Mouse (Mus musculus): Measurements from ENCODE around the gene Tinag.
"Not testable (repeated sequence)": the region's sequence is repeated elsewhere in the genome, so short reads cannot be mapped to it uniquely, and the experiment has no call there.

Gene Tinag

DNA sequence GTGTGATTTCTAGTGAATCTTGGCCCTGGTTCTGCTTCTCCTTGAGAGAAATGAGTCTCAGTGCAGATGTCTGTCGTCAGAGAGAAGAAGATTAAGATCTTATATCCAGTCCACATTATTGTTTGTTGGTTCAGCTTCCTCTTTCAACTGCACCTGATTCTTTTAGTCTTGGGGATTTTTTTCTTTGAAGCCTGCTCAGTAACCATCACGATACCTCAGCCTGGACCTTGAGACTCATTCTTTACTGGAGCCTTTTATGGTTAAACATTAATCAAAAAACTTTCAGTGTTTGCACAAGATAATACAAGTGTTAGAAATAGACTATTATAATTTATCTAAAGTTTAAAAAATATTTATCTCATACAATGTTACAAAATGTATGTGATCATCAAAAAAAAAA, at the start of gene Tinag:
Gene Tinag (minus strand): TSS at position 210 of the 400 bp plus-strand sequence.
- DNase-seq (ENCODE audit: low read depth, low spot score), result no peak

DNA sequence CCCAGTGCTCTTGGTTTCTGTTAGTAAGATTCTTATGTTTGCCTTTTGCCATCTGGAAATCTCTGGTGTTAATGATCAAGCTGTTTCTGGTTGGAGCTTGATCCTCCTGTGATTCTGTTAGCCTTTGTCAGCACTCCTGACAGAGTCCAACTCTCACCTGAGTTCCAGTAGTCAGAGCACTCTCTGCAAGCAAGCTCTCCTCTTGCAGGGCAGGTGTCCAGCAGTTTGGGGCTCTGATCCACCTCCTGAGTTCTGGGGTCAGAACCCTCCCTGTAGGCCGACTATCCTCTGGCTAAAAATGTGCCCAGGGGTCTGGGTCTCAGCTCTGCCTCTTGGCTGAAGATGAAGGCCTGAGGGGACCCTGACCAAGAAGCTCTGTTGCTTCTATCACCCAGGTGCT, 37.6 kb upstream of the Tinag start:
- not testable (repeated sequence) for DNase-seq (ENCODE audit: low read depth, low spot score)

- no peak for DNase-seq (ENCODE audit: low read depth, low spot score)
Measured at GRCm38 (mm10) chr9:77071676-77072075, 26.1 kb upstream of the Tinag start.

- DNase-seq (ENCODE audit: low read depth, low spot score), result no peak
Measured at GRCm38 (mm10) chr9:77056611-77057010, 11.0 kb upstream of the Tinag start.

DNA sequence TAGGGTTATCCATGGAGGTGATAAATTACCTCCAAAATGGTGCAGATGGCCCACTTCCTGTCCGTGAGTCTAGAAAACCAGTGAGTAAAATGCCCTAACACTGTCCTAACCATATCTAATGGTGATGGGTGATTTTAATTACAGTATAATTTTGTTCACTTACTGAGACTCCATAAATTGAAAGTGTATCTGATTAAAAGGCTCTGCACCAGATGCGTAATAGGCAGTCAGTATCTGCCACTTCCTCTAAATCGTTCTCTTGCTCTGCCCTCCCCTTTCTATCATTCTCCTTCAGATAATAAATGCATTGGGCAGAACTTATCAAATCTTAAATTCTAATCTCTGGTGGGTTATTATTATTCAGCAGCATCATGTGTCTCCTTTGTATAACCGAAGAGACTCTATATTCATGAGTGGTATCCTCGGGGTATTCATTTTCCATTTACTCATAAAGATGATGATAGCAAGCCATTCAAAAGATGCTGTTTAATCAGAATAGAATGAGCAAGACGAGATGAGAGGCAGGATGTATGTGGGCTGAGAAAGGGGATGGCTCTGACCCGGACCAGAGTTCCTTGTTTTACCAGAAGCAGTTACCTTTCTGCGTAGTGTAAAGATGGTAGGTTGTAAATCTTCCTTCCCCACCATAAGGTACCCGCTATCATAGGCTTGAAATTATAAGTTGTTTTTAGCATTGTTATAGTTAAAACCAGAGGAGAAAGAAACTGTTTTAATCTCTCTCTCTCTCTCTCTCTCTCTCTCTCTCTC, 9.0 kb upstream of the Tinag start:
- no peak for DNase-seq (ENCODE audit: low read depth, low spot score)

GRCm38 (mm10) chr9:77051406-77051805, 5.8 kb upstream of the Tinag start:
- DNase-seq (ENCODE audit: low read depth, low spot score), result no peak

- DNase-seq (ENCODE audit: low read depth, low spot score), result no peak
Measured at GRCm38 (mm10) chr9:77049669-77050068, 4.1 kb upstream of the Tinag start.

- no peak for DNase-seq (ENCODE audit: low read depth, low spot score)
Measured at GRCm38 (mm10) chr9:77046067-77046715, 597 bp upstream of the Tinag start.

- no peak for DNase-seq (ENCODE audit: low read depth, low spot score)
Measured at GRCm38 (mm10) chr9:77035361-77035760, 10.2 kb downstream of the Tinag start.

GRCm38 (mm10) chr9:77032430-77033154, 13.0 kb downstream of the Tinag start:
- no peak for DNase-seq (ENCODE audit: low read depth, low spot score)

- DNase-seq (ENCODE audit: low read depth, low spot score), result no peak
Measured at GRCm38 (mm10) chr9:77025271-77025670, 20.3 kb downstream of the Tinag start.

- DNase-seq (ENCODE audit: low read depth, low spot score), result no peak
Measured at GRCm38 (mm10) chr9:77018935-77019334, 26.7 kb downstream of the Tinag start.

GRCm38 (mm10) chr9:76996021-76996420, 49.6 kb downstream of the Tinag start:
- DNase-seq (ENCODE audit: low read depth, low spot score), result no peak

DNA sequence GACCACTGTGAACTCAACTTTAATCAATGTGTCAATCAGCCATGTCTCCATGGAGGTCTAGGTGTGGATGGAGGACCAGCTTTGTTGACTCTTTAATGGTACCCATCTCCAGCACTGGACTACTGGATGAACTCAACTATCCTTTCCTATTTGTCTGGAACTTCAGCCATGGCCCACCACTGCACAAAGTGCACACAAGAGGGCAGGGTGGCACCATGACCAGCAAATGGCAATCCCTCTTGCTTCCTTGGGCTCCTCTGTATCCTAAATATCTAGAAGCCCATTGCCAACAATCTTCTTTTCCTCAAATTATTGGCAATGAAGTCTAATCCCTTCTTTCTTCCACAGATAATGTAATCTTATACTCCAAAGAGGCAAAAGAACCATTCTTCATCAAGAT, 55.6 kb downstream of the Tinag start:
- DNase-seq (ENCODE audit: low read depth, low spot score), result peak; percentile 4

- no peak for DNase-seq (ENCODE audit: low read depth, low spot score)
Measured at GRCm38 (mm10) chr9:76934813-76935212, 110.8 kb downstream of the Tinag start.

DNA sequence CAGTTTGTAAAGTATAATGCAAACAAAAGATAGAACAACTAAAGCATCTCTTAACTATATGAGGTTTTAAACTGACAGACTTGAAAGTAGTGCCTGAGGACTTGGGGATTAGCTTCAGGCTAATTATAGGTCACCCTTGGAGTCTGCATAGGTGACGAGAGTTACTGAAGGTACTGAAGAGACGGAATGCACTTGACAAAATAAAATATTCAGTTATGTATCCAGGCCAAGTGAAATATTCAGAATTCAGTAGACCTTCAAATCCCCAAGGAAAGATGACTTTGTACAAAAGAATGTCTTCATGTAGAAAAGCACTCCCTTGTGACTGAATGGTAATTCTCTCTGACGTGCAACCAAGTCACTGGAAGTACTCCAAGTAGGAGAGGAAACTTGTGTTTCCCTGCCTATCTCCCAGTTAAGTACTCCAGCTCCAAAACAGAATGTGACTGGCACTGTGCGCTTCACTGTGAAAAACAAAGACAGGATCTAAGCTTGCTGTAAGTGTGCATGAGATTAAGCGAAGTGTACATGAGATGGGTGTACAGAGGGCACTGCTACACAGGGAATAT, 130.4 kb downstream of the Tinag start:
- no peak for DNase-seq (ENCODE audit: low read depth, low spot score)

All from ES-CJ7 (cell line).